Mouse (Mus musculus) thymus, adult 2 months (tissue): ENCODE measurements at regions not wholly inside any gene's neighbourhood (a gene's known extent, or its start where the extent isn't known, plus 50 kb on each side); places are given as distances from the start of the nearest gene placed in this dataset.

Experiments used
- CTCF ChIP-seq: fragments of 200-500 bp; IDR thresholded peaks from 2 replicates; pipeline ENCODE4 v1.5.1; 2012; ENCODE audit warnings: mild to moderate bottlenecking, control low read depth, low read length, moderate library complexity, borderline replicate concordance; ENCODE audit not compliant: control insufficient read depth, poor library complexity, insufficient read depth; ENCODE audit errors: extremely low read depth
- POLR2A ChIP-seq: fragments of 200-500 bp; IDR thresholded peaks from 2 replicates; pipeline ENCODE4 v1.6.1; 2012; ENCODE audit warnings: mild to moderate bottlenecking, low read length, control low read depth, moderate library complexity; ENCODE audit not compliant: control insufficient read depth, poor library complexity, insufficient read depth; ENCODE audit errors: extremely low read depth

DNA sequence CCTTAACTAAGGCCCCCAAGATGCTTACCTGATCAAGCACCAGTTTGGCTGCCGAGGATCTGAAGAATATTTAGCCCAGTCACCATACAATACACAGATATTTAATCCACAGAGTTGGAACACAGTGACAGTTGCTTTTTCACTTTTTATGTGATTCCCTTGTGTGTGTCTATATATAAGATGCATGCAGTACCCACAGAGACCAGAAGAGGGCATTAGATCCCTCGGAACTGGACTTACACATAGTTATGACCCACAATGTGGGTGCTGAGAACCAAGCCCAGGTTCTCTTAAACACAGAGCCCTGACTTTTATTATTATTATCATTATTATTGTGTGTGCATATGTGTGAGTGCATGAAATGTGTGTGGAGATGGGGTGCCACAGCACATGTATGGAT lies 70.6 kb upstream of the Xpo1 start:
- TF ChIP-seq CTCF (no peak), POLR2A (no peak)
